Mouse (Mus musculus): ENCODE data around the gene Emp2. TPM values are rescaled to one million over a fixed set of nuclear protein-coding genes. Genes with fewer than 3 reads are reported as not detected.

Gene Emp2
- polyA plus RNA-seq, 1 experiment from 2014 or later, result 85.2 TPM

- Histone ChIP-seq H3K9me3 (no peaks in the 10 kb centered on the region), H3K27me3 (peaks cover 4% of the 10 kb centered on the region; the same call in 1 of the 2 replicates), H3K4me1 (peaks cover 29% of the 10 kb centered on the region), H3K27ac (no peak overlapping the region), H3K4me2 (0 out of 2 replicates have a peak overlapping the region, but pooled peaks have one; percentile 25), H3K9ac (no peak overlapping the region), H3K36me3 (no peaks in the 10 kb centered on the region), H3K4me3 (peak overlapping the region; percentile 12)
- WGBS, result 39% methylated on average over 4 of the region's 4 CpGs
- no peak for ATAC-seq (ENCODE audit: insufficient number of reproducible peaks, low FRiP score, low TSS enrichment, low read depth)
These were observed 1.8 kb downstream of the Emp2 start for GRCm38 (mm10) chr16:10311989-10312388.

DNA sequence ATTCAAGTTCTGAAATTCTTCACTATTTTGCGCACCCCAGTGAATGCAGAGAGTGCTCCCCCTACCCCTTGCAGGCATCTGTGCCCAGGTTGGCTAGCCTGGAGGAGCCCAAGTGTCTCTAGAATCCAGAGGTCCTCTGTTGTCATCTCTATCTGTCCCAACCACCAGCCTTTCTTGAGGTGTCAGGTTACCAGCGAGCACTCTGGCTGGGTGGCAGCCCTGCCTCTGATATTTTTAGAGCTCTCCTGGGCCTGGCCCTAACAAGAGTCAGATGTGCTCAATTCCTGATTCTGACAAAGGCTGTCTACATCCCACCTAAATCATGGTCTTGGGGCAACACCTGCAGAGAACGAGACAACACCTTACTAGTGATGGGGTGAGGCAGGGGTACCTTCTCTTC lies 2.7 kb downstream of the Emp2 start:
- no peak for ATAC-seq (ENCODE audit: insufficient number of reproducible peaks, low FRiP score, low TSS enrichment, low read depth)
- Histone ChIP-seq H3K27ac (peak overlapping the region; percentile 24; the same call in 1 of the 2 replicates), H3K9ac (no peak overlapping the region), H3K4me1 (peaks cover 29% of the 10 kb centered on the region), H3K4me2 (no peak overlapping the region), H3K27me3 (peaks cover 4% of the 10 kb centered on the region; the same call in 1 of the 2 replicates), H3K4me3 (no peak overlapping the region), H3K9me3 (no peaks in the 10 kb centered on the region), H3K36me3 (no peaks in the 10 kb centered on the region)
- WGBS, result 29% methylated on average over 3 of the region's 3 CpGs

DNA sequence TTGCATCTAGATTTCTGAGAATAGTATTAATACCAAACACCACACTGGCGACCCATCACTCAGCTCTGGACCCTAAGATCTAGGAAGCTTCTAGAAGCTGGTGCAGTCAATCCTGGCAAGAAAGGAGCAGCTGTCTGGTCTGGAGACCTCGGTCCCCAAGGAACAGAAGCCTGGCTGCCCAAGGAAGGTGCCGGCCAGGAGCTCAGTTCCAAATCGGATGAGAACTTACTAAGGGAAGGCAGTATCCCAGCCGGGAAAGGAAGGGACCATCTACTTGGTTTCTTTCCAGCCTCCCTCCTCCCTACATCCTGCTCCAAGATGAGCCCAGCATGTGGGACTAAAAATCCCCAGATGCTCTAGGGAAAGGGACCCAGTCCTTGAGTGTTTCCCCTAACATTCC lies 3.3 kb downstream of the Emp2 start:
- no peak overlapping the region for H3K4me3 ChIP-seq
- no peak for ATAC-seq (ENCODE audit: insufficient number of reproducible peaks, low FRiP score, low TSS enrichment, low read depth)
- H3K9ac ChIP-seq, result no peak overlapping the region
- no peak overlapping the region for H3K27ac ChIP-seq
- no peaks in the 10 kb centered on the region for H3K36me3 ChIP-seq
- no peak overlapping the region for H3K4me2 ChIP-seq
- peaks cover 4% of the 10 kb centered on the region; the same call in 1 of the 2 replicates for H3K27me3 ChIP-seq
- H3K9me3 ChIP-seq, result no peaks in the 10 kb centered on the region
- WGBS, result 81% methylated on average over 5 of the region's 5 CpGs
- peaks cover 31% of the 10 kb centered on the region for H3K4me1 ChIP-seq

DNA sequence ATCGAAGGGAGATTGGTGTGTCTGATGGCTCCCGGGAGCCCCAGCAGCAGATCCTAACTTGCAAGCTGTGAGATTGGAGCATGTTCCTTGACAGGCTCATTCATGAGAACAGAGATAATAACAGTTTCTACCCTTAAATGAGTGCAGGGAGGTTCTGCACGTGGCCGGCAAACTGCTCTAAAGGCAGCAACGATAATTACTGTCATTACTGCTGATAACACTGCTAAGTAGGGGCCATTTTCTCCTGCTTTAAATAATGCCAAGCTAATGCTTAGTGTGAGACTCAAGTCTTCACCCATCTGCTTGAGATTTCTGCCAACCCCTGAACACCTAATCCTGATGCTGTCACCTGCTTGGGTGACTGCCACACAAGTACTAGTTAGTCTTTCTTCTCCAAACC lies 6.4 kb downstream of the Emp2 start:
- Histone ChIP-seq H3K4me2 (no peak overlapping the region), H3K27me3 (peaks cover 4% of the 10 kb centered on the region; the same call in 1 of the 2 replicates), H3K27ac (no peak overlapping the region), H3K9me3 (no peaks in the 10 kb centered on the region), H3K36me3 (no peaks in the 10 kb centered on the region), H3K4me3 (no peak overlapping the region), H3K4me1 (peaks cover 21% of the 10 kb centered on the region), H3K9ac (no peak overlapping the region)
- 51% methylated on average over 5 of the region's 5 CpGs for whole genome bisulfite sequencing
- ATAC-seq (ENCODE audit: insufficient number of reproducible peaks, low FRiP score, low TSS enrichment, low read depth), result no peak

DNA sequence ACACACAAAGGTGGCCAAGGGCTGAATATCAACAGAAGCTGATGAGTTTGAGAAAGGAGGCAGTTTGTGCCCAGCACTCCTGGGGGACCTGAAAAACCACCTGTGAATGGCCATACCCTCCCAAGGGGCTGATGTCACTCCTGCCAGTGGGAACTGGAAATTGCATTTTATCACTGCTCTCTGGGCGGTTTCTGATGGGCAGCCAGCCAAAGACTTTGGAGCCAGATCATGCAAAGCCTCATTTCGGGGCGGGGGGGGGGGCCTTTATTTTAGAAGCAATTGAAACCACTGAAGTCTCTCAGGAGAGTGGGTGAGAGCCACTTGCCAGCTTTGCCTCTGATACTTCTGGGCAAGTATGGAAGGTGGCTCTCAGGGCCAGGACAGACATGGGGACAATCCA lies 7.7 kb downstream of the Emp2 start:
- Histone ChIP-seq H3K4me2 (no peak overlapping the region), H3K36me3 (no peaks in the 10 kb centered on the region), H3K27me3 (no peaks in the 10 kb centered on the region), H3K9ac (no peak overlapping the region), H3K27ac (no peak overlapping the region), H3K4me1 (peaks cover 9% of the 10 kb centered on the region), H3K4me3 (no peak overlapping the region), H3K9me3 (no peaks in the 10 kb centered on the region)
- 40% methylated on average over 3 of the region's 3 CpGs for WGBS
- ATAC-seq (ENCODE audit: insufficient number of reproducible peaks, low FRiP score, low TSS enrichment, low read depth), result no peak

- H3K4me2 ChIP-seq, result no peak overlapping the region
- ATAC-seq (ENCODE audit: insufficient number of reproducible peaks, low FRiP score, low TSS enrichment, low read depth), result no peak
- no peak overlapping the region for H3K4me3 ChIP-seq
- no peak overlapping the region for H3K27ac ChIP-seq
- WGBS, result 73% methylated on average over 3 of the region's 3 CpGs
- H3K9me3 ChIP-seq, result no peaks in the 10 kb centered on the region
- peaks cover 7% of the 10 kb centered on the region; the same call in 1 of the 2 replicates for H3K4me1 ChIP-seq
- no peak overlapping the region for H3K9ac ChIP-seq
- no peaks in the 10 kb centered on the region for H3K27me3 ChIP-seq
- no peaks in the 10 kb centered on the region for H3K36me3 ChIP-seq
These were observed 12.4 kb downstream of the Emp2 start for GRCm38 (mm10) chr16:10301337-10301736.

- peaks cover 4% of the 10 kb centered on the region; the same call in 1 of the 2 replicates for H3K4me1 ChIP-seq
- H3K4me3 ChIP-seq, result no peak overlapping the region
- WGBS, result 53% methylated on average over 3 of the region's 3 CpGs
- no peak overlapping the region for H3K9ac ChIP-seq
- no peak for ATAC-seq (ENCODE audit: insufficient number of reproducible peaks, low FRiP score, low TSS enrichment, low read depth)
- H3K36me3 ChIP-seq, result no peaks in the 10 kb centered on the region
- H3K27me3 ChIP-seq, result no peaks in the 10 kb centered on the region
- no peak overlapping the region for H3K4me2 ChIP-seq
- no peak overlapping the region for H3K27ac ChIP-seq
- H3K9me3 ChIP-seq, result no peaks in the 10 kb centered on the region
These were observed 13.3 kb downstream of the Emp2 start for GRCm38 (mm10) chr16:10300231-10301186.

DNA sequence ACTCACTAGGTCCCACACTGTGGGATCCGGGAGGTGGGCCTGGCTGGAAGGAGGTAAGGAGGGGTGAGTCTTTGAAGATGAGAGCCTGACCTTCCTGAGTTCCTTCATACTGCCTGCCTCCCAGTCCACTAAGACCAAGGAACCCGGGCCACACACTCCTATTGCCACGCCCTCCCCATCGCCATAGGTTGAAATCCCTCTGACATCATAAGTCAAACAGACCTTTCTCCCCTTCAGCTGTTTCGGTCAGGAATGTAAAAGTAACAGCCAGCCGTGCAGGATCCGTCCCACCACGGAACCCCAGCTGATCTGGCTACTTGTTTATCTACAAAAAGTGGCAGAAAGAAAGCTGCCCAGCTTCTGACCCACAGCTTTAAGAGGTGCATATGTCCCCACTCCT lies 14.1 kb downstream of the Emp2 start:
- Histone ChIP-seq H3K9me3 (no peaks in the 10 kb centered on the region), H3K9ac (no peak overlapping the region), H3K4me2 (no peak overlapping the region), H3K27me3 (no peaks in the 10 kb centered on the region), H3K27ac (no peak overlapping the region), H3K36me3 (no peaks in the 10 kb centered on the region), H3K4me3 (no peak overlapping the region), H3K4me1 (peaks cover 4% of the 10 kb centered on the region; the same call in 1 of the 2 replicates)
- 21% methylated on average over 8 of the region's 8 CpGs for WGBS
- ATAC-seq (ENCODE audit: insufficient number of reproducible peaks, low FRiP score, low TSS enrichment, low read depth), result no peak

- Histone ChIP-seq H3K9ac (no peak overlapping the region), H3K27ac (no peak overlapping the region), H3K4me3 (no peak overlapping the region), H3K4me1 (peaks cover 4% of the 10 kb centered on the region; the same call in 1 of the 2 replicates), H3K4me2 (no peak overlapping the region), H3K27me3 (no peaks in the 10 kb centered on the region), H3K36me3 (no peaks in the 10 kb centered on the region), H3K9me3 (no peaks in the 10 kb centered on the region)
- 84% methylated on average over 10 of the region's 10 CpGs for WGBS
- ATAC-seq (ENCODE audit: insufficient number of reproducible peaks, low FRiP score, low TSS enrichment, low read depth), result no peak
These were observed 15.8 kb downstream of the Emp2 start for GRCm38 (mm10) chr16:10297696-10298644.

DNA sequence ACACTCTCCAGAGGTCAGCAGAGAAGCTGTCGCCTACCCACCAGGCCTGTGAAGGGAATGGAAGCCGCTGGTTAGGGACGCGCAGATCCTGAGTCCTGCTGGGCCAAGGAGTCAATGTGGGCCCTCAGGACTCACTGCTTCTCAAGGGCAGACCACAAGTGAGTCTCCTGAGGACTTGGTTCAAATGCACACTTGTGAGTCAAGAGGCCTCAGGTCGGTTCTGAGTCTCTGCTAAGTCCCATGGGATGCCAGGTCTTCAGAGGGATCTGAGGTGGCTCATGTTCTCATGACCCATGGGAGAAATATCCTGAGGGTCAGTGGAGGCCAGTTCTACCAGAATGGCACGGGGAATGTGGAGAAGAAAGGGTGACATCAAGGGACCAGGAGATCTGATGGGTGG lies 25.7 kb downstream of the Emp2 start:
- peaks cover 8% of the 10 kb centered on the region for H3K36me3 ChIP-seq
- no peak overlapping the region for H3K9ac ChIP-seq
- H3K4me1 ChIP-seq, result peaks cover 14% of the 10 kb centered on the region
- no peak overlapping the region for H3K4me3 ChIP-seq
- no peak overlapping the region for H3K27ac ChIP-seq
- no peak overlapping the region for H3K4me2 ChIP-seq
- WGBS, result 78% methylated on average over 6 of the region's 6 CpGs
- no peak for ATAC-seq (ENCODE audit: insufficient number of reproducible peaks, low FRiP score, low TSS enrichment, low read depth)
- H3K27me3 ChIP-seq, result no peaks in the 10 kb centered on the region
- H3K9me3 ChIP-seq, result no peaks in the 10 kb centered on the region

DNA sequence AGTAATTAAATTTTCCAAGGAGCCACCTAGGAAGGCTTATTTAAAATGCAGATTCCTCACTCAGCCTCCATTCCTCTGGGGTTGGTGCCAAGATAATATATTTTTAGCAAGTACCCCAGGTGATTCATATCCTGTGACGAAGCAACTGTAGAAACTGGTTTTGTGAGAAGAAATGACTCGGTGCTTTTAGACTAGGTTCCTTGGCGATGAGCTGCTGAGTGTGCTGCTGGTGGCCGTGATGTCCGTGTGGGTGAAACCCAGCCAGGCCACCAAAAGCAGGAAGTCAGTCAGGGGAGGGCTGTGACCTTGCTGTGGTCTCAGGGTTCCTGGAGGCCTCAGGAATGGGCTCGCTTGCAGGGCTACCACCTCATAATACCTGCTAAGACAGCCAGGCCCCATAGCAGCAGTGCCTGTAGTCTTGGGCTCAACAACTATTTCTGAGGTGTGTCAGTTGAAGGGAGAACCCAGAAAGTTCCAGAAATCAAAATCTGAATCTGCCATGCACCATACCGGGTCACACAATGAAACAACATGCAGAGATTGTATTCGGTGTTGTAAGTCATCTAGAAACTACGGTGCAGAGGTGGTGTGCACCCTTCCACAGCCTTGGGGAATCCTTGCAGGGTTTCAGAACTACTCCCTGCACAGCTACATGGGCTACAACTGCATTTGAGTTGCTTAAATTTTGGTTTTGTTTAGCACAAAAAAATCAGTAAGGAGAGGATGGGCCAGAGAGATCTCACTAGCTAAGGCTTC lies 27.1 kb downstream of the Emp2 start:
- WGBS, result 50% methylated on average over 9 of the region's 9 CpGs
- H3K27ac ChIP-seq, result peak overlapping the region; percentile 44; the same call in 1 of the 2 replicates

More for the DNA sequence above, 27.1 kb downstream of the Emp2 start:
- Histone ChIP-seq H3K4me3 (no peak overlapping the region), H3K4me2 (no peak overlapping the region), H3K36me3 (peaks cover 13% of the 10 kb centered on the region), H3K9me3 (no peaks in the 10 kb centered on the region), H3K27me3 (no peaks in the 10 kb centered on the region), H3K9ac (no peak overlapping the region), H3K4me1 (peaks cover 14% of the 10 kb centered on the region)
- no peak for ATAC-seq (ENCODE audit: insufficient number of reproducible peaks, low FRiP score, low TSS enrichment, low read depth)

All from limb, embryonic 15.5 days (tissue).